Mouse (Mus musculus): ENCODE measurements around the gene Pde4c.
A peak's percentile ranks its signal among the peaks of the same experiment; 100 is the strongest.

DNA sequence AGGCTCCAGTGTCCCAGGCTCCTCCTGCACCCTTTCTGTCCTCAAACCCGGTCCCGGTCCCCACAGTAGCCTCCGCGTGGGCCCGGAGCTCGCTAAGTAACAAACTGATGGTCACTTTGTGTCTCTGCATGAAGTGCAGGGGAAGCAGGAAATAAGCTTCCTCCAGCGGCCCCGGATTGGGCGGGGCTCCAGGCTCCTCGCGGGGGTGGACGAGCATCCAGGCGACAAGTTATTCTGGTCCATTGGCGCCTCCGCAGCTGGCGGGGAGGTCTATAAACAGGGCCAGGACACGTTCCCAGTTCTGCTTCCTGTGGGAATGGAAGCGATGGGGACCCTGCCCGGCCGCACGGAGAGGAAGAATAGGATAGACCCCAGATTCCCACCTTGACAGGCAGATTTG lies 29.6 kb downstream of the Pde4c start:
- no peak for TF ChIP-seq CTCF (IDR thresholded peaks at IDR 0.05 in 2 of 3, conservative IDR thresholded peaks at IDR 0.05 in 1 of 3; ENCODE audit: control insufficient read depth in 1 of 3, insufficient read depth in 1 of 3, low read depth in 2 of 3, low read length in 3 of 3, poor library complexity in 1 of 3, severe bottlenecking in 1 of 3)
- TF ChIP-seq POLR2A (IDR thresholded peaks at IDR 0.05; ENCODE audit: control insufficient read depth in 1 of 2, insufficient read depth in 1 of 2, low read depth in 1 of 2, low read length in 2 of 2, poor library complexity in 1 of 2) = peak; percentile 43 to 72; a peak in 2 of 4 replicates
- no peak for TF ChIP-seq EP300 (IDR thresholded peaks at IDR 0.05; ENCODE audit: low read depth in 1 of 2, low read length in 2 of 2)
- no peak for TF ChIP-seq ZC3H11A (IDR thresholded peaks at IDR 0.05; ENCODE audit: low read depth, low read length)
- 0 out of 2 replicates have a peak, but pooled peaks have one; percentile 50 for TF ChIP-seq MEF2A (IDR thresholded peaks at IDR 0.05; ENCODE audit: extremely low read depth, insufficient replicate concordance, low read depth, low read length, poor library complexity, severe bottlenecking)
